Mouse (Mus musculus): ENCODE measurements around the gene Fam89a.

Fam89a gene

GRCm38 (mm10) chr8:124751709-124752173 lies at the start of gene Fam89a:
Gene Fam89a (minus strand): TSS chr8:124751832.
- no peak for DNase-seq (ENCODE audit: low spot score)

DNA sequence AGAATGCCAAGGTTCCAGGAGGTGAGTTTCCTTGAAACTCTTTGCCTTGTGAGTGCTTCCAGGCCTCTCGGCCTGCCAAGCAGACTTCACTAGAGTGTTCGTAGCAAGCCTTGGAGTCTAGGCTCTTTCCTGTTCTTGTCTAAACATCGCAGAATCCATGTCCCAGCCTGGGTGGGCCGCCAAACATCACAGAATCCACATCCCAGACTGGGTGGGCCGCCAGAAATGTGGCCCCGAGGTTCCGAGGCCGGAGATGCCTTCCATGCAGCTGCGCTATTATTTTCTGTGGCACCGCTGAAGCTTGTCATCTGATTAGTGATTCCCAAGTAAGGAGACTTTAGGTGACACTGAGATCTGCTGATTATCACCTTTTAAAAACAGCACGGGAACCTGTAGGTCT lies 48.9 kb upstream of the Fam89a start:
- no peak for DNase-seq (ENCODE audit: low spot score)

GRCm38 (mm10) chr8:124795781-124796488 lies 44.3 kb upstream of the Fam89a start:
- no peak for DNase-seq (ENCODE audit: low spot score)

DNA sequence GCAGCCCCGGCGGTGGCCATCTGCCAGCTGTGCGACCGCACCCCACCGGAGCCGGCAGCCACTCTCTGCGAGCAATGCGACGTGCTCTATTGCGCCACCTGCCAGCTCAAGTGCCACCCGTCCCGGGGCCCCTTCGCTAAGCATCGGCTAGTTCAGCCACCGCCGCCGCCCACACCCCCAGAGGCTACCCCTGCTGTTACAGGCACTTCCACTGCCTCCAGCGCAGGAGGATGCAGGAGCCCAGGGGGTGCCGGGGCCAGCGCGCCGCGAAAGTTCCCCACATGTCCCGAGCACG lies 42.8 kb upstream of the Fam89a start:
- no peak for DNase-seq (ENCODE audit: low spot score)

DNA sequence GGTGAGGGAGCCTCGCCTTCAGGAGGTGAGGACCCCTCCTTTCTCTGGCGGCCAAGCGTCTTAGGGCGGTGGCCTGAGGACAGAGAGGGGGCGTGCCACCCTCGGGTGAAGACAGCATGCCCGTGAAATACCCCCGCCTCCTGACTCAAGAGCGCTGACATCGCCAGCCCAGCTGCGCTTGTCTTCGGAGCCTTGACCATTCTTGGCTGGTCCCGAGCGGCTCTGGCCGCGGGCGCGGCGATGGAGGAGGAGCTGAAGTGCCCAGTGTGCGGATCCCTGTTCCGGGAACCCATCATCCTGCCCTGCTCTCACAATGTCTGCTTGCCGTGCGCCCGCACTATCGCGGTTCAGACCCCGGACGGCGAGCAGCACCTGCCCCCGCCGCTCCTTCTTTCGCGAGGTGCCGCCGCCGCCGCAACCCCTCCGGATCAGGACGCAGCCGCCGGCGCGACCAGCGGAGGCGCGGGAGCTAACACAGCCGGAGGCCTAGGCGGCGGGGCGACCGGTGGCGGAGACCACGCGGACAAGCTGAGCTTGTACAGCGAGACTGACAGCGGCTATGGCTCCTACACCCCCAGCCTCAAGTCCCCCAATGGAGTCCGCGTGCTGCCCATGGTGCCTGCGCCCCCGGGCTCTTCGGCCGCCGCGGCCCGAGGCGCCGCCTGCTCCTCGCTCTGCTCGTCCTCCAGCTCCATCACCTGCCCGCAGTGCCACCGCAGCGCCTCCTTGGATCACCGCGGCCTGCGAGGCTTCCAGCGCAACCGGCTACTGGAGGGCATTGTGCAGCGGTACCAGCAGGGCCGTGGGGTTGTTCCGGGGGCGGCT lies 42.2 kb upstream of the Fam89a start:
- DNase-seq (ENCODE audit: low spot score), result no peak

GRCm38 (mm10) chr8:124793172-124793651 lies 41.6 kb upstream of the Fam89a start:
- no peak for DNase-seq (ENCODE audit: low spot score)

DNA sequence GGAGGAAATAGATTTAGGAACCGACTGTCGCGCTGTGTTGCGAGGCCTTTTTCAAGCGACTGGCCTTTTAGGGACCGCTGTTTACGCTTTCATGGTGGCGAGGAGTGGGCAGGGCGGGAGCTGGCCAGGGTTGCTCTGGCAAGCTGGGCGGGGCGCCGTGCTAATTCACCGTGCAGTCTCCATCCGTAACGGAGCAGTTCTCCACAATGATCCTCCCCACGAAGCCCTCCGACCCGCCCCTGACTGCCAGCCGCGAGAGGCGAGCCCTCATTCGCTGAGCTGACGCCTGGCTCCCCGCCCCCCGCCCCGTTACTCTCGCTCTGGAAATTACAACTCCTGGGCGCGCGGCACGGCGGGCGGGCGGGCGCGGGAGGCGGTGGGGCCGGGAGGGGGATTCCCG lies 41.1 kb upstream of the Fam89a start, which contains the start of gene Trim67:
Gene Trim67, plus strand, starts transcription at position 385 of the 400 bp plus-strand sequence.
- no peak for DNase-seq (ENCODE audit: low spot score)

DNA sequence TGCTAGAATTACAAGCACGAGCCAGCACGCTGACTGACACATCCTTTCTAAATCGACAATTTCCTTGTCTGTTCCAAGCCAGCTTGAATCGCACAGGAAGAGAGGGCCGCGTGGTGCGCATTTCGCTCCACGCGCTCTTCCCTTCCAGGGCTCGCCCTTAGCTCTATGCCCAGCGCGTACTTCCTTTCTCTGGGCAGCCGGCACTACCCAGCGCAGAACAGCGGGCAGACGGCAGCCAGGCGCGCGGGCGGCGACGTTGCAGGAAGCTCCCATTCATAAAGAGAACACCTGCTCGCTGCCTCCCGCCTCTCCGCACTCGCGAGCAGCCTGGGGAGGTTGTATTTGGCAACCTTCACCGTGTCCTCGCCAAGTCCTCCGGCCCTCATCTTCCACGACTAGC lies 40.6 kb upstream of the Fam89a start:
- no peak for DNase-seq (ENCODE audit: low spot score)

- DNase-seq (ENCODE audit: low spot score), result no peak
These were observed 40.1 kb upstream of the Fam89a start for GRCm38 (mm10) chr8:124791751-124792150.

DNA sequence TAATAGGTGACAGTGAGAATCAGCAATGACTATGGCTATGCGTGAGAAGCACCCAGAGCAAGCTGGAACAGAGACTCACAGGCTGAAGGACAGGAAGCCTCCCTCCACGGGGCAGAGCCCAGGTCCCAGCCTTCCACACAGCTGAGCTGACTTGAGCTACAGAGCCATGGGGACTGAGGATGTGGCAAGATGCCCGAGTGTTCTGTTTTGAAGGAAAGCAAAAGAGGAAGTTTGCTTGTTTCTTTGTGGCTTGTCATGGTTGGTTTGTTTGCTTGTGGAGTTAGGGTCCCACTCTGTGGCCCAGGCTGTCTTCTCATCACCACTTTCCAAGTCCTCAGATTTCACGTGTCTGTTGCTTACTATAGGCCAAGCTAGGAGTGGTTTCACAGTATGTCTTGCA lies 39.0 kb upstream of the Fam89a start:
- DNase-seq (ENCODE audit: low spot score), result no peak

- DNase-seq (ENCODE audit: low spot score), result no peak
These were observed 33.0 kb upstream of the Fam89a start for GRCm38 (mm10) chr8:124784613-124785012.

- DNase-seq (ENCODE audit: low spot score), result no peak
These were observed 31.6 kb upstream of the Fam89a start for GRCm38 (mm10) chr8:124783228-124783627.

DNA sequence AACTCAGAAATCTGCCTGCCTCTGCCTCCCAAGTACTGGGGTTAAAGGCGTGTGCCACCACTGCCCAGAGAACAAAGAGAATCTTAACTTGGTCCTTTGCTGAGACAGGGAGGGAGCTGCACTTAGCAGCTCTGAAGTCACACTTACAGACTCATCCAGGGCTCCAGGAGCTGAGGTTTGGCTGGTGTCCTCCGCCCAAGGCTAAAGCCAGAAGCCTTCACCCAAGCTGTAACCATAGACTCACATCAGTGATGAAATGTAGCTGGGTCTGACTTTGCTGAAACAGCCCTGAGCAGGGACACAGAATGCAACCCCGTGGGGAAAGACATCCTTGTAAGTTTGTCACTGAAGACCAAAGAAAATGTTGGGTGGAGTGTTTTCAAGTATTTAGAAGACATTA lies 30.8 kb upstream of the Fam89a start:
- DNase-seq (ENCODE audit: low spot score), result no peak

- DNase-seq (ENCODE audit: low spot score), result peak; percentile 56
These were observed 28.6 kb upstream of the Fam89a start for GRCm38 (mm10) chr8:124780236-124780635.

DNA sequence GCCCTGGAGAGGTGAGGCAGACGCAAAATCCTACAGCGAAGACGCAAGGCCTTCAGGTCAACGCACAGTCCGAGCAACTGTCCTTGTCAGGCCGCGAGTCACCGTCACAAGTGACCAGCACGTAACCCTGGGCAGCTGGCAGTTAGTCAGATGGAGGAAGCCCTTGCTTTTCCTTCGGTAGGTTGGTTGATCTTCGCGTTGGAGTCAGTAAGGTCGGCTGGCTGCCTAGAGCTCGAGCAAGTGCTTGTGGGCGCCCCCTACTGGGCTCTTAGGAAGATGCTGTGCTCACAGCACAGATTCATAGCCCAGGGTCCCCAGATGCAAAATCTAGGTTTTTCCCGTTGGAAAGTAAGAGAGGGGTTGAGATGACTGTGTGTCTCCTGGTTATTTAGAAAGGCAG lies 24.1 kb upstream of the Fam89a start:
- DNase-seq (ENCODE audit: low spot score), result peak; percentile 45

- no peak for DNase-seq (ENCODE audit: low spot score)
These were observed 20.8 kb upstream of the Fam89a start for GRCm38 (mm10) chr8:124772389-124772788.

- DNase-seq (ENCODE audit: low spot score), result no peak
These were observed 11.4 kb upstream of the Fam89a start for GRCm38 (mm10) chr8:124763061-124763460.

DNA sequence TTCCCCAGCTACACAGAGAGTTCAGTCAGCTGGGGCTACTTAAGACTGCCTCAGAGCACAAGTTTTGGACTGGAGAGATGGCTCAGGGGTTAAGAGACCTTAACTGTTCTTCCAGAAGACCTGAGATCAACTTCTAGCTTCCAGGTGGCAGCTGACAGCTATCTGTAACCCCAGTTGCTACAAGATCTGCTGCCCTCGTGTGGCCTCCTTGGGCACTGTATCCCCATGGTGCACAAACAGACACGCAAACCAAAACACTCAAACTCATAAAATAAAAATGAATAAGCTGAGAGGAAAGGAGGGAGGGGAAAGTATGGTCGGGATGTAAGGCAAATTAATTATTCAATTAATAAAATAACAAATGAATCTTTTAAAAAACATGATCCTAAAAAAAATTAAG lies 6.9 kb upstream of the Fam89a start:
- no peak for DNase-seq (ENCODE audit: low spot score)

- DNase-seq (ENCODE audit: low spot score), result no peak
These were observed 5.0 kb upstream of the Fam89a start for GRCm38 (mm10) chr8:124756601-124757000.

DNA sequence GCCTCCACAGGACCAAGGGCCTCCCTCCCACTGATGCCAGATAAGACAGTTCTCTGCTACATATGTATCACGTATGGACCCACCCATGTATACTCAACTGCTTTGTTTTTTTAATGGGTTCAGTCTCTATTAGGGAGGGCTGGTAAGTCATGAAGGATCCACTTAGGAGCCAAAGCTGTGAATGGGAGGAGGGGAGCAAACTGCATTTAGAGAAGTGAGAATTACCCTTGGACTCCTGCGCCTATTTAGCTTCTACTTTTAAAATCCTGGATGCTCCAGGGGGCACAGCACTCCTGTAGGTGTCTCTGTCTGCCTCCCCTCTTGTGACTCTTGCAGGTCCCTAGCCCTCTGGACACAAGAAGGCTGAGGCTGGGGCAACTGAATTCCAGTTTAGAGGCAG lies 4.5 kb upstream of the Fam89a start:
- DNase-seq (ENCODE audit: low spot score), result no peak

DNA sequence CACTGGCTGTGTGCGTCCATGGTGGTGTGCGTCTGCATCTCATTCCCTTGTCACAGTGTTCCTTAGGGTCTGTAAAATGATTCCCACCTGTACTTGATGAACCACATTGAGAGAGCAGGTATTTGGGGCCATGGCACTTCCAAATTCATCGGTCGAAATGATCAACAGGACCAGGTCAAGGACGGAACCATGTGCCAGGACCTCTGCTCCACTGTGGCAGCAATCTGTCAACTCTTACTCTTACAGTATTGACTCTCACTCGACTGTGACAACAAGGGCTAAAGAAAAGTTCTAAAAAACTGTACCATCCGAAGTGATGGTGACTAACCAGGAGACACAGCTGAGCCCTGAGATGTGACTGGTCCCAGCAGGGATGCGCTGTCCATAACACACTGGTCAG lies 3.8 kb upstream of the Fam89a start:
- DNase-seq (ENCODE audit: low spot score), result no peak

DNA sequence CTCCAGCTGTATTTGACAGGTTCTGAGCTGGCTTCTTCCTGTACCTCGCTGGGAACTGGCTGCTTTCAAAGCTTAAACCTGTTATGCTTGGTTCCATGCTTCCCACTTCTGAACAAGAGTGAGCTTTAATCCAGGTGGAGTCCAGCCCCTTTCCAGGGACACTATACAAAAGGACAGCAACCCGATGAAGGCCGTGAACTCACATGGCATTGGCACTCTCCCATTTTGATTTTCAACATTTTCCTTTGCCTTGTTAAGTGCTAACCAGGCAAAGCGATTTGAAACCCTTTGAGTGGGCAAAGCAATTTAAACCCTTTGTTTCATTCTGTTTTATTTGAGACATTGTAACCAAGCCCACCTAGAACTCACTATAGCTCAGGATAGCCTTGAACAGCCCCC lies 3.2 kb upstream of the Fam89a start:
- no peak for DNase-seq (ENCODE audit: low spot score)

DNA sequence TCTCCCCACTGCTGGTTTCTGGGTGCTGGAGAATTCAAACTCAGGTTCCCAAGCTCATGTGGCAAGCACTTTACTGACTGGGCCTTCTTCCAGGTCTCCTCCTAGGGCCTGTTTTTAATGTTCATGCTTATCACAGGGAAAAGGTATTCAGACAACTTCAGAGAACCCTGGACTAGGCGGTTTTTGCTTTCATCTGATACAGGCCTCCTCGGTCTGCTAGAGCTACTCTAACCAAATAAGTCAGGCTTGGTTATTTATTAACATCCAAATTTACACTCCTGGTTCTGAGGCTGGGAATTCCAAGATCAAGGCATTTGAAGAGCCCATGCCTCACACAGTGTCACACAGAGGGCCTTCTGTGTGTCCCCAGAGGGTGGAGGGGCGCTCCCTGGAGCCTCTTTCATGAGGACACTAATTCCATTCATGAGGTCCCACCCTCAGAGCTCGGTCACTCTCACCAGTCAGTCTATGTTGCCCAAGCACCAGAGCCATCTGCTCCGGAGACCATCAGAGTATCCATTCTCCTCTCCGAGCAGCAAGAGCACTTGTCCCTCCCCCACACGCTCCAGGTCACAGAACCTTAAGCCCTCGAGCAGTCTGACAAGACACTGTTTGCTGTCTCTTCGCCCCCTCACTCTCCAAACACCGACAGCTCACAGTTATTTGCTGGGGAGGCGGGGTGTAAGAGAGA lies 2.6 kb upstream of the Fam89a start:
- DNase-seq (ENCODE audit: low spot score), result no peak

All from adipocyte (in vitro differentiated cells).